Mouse (Mus musculus) neutrophil, adult 5-6 weeks (primary cell): ENCODE results near the gene Smarce1. TPM values are rescaled to one million over a fixed set of nuclear protein-coding genes. Genes with fewer than 3 reads are reported as not detected.

ENCODE experiments used
- ATAC-seq: fragments of 151-379, 151-347 bp; 2 replicates; pipeline ENCODE4 v1.8.0; 2017; ENCODE audit warnings: mild to moderate bottlenecking, moderate TSS enrichment; ENCODE audit not compliant: insufficient number of reproducible peaks, poor library complexity, low FRiP score, severe bottlenecking; ENCODE audit errors: extremely low read depth
- total RNA-seq: library from RNA; stranded (forward); fragments of 200-1000 nt; gene quantifications from 2 replicates; pipeline ENCODE4 v1.2.3, GENCODE M21; 2017

Gene Smarce1
- total RNA-seq, 1 experiment from 2014 or later: 242 TPM

- peak; percentile 99 for ATAC-seq
Measured at GRCm38 (mm10) chr11:99238468-99238867, 7.7 kb upstream of the Smarce1 start.

- ATAC-seq: no peak
Measured at GRCm38 (mm10) chr11:99231049-99231816, 416 bp upstream of the Smarce1 start.

- ATAC-seq: no peak
Measured at GRCm38 (mm10) chr11:99229641-99230260, 1.1 kb downstream of the Smarce1 start.

- no peak for ATAC-seq
Measured at GRCm38 (mm10) chr11:99226298-99226697, 4.5 kb downstream of the Smarce1 start.

- ATAC-seq: no peak
Measured at GRCm38 (mm10) chr11:99223310-99223709, 7.5 kb downstream of the Smarce1 start.

GRCm38 (mm10) chr11:99221811-99222210 is 9.0 kb downstream of the Smarce1 start:
- no peak for ATAC-seq

- no peak for ATAC-seq
Measured at GRCm38 (mm10) chr11:99217248-99217986, 13.4 kb downstream of the Smarce1 start.

- no peak for ATAC-seq
Measured at GRCm38 (mm10) chr11:99216181-99216580, 14.6 kb downstream of the Smarce1 start.

- ATAC-seq: no peak
Measured at GRCm38 (mm10) chr11:99212693-99213092, 18.1 kb downstream of the Smarce1 start.

- ATAC-seq: no peak
Measured at GRCm38 (mm10) chr11:99211964-99212363, 18.9 kb downstream of the Smarce1 start.

- ATAC-seq: no peak
Measured at GRCm38 (mm10) chr11:99208105-99208669, 22.6 kb downstream of the Smarce1 start.

GRCm38 (mm10) chr11:99207449-99207848 is 23.4 kb downstream of the Smarce1 start:
- ATAC-seq: no peak

- no peak for ATAC-seq
Measured at GRCm38 (mm10) chr11:99206954-99207353, 23.9 kb downstream of the Smarce1 start.

- peak; percentile 75 for ATAC-seq
Measured at GRCm38 (mm10) chr11:99189154-99189582, 41.6 kb downstream of the Smarce1 start.

GRCm38 (mm10) chr11:99187348-99187747 is 43.5 kb downstream of the Smarce1 start:
- no peak for ATAC-seq

- ATAC-seq: peak; percentile 85
Measured at GRCm38 (mm10) chr11:99186836-99187235, 44.0 kb downstream of the Smarce1 start.

GRCm38 (mm10) chr11:99182575-99182974 is 48.2 kb downstream of the Smarce1 start:
- ATAC-seq: no peak

GRCm38 (mm10) chr11:99180071-99180470 is 50.7 kb downstream of the Smarce1 start:
- no peak for ATAC-seq

GRCm38 (mm10) chr11:99177925-99178198 is 53.0 kb downstream of the Smarce1 start:
- ATAC-seq: no peak
